Mouse (Mus musculus) adrenal gland, postnatal 36 days (tissue): ENCODE measurements at regions not wholly inside any gene's neighbourhood (a gene's known extent, or its start where the extent isn't known, plus 50 kb on each side); places are given as distances from the start of the nearest gene placed in this dataset.

Source experiments
- DNase-seq, 2 experiments: peaks; one replicate each; pipeline ENCODE4 v3.0.0; 2021; ENCODE audit warnings: mixed read lengths in 1 of 2

GRCm38 (mm10) chr3:15200990-15201389 lies 131.1 kb downstream of the Gm9733 start:
- DNase-seq: no peak

- DNase-seq: no peak
Measured at GRCm38 (mm10) chr3:15202760-15203159, 129.3 kb downstream of the Gm9733 start.

GRCm38 (mm10) chr3:15205266-15206229 lies 126.6 kb downstream of the Gm9733 start:
- DNase-seq: no peak

GRCm38 (mm10) chr3:15212357-15212756 lies 119.7 kb downstream of the Gm9733 start:
- no peak for DNase-seq

- DNase-seq: no peak
Measured at GRCm38 (mm10) chr3:15217591-15217990, 114.5 kb downstream of the Gm9733 start.

GRCm38 (mm10) chr3:15219275-15219674 lies 112.8 kb downstream of the Gm9733 start:
- no peak for DNase-seq

- DNase-seq: no peak
Measured at GRCm38 (mm10) chr3:15223266-15223665, 108.8 kb downstream of the Gm9733 start.

- DNase-seq: no peak
Measured at GRCm38 (mm10) chr3:15224452-15224851, 107.7 kb downstream of the Gm9733 start.

GRCm38 (mm10) chr3:15228641-15229040 lies 103.5 kb downstream of the Gm9733 start:
- no peak for DNase-seq

- DNase-seq: no peak
Measured at GRCm38 (mm10) chr3:15230204-15230603, 101.9 kb downstream of the Gm9733 start.

- DNase-seq: no peak
Measured at GRCm38 (mm10) chr3:15231433-15231832, 100.7 kb downstream of the Gm9733 start.

- no peak for DNase-seq
Measured at GRCm38 (mm10) chr3:15237817-15238432, 94.2 kb downstream of the Gm9733 start.

GRCm38 (mm10) chr3:15242388-15242787 lies 89.7 kb downstream of the Gm9733 start:
- no peak for DNase-seq

- no peak for DNase-seq
Measured at GRCm38 (mm10) chr3:15243584-15243983, 88.5 kb downstream of the Gm9733 start.

- DNase-seq: peak; percentile 14 to 21
Measured at GRCm38 (mm10) chr3:15244999-15245398, 87.1 kb downstream of the Gm9733 start.
